Mouse (Mus musculus) megakaryocyte, embryonic 14.5 days (primary cell): ENCODE results near the gene Anapc15-ps. TPM values are rescaled to one million over a fixed set of nuclear protein-coding genes. Genes with fewer than 3 reads are reported as not detected.

ENCODE experiments used
- H3K27me3 ChIP-seq: replicated peaks from 2 replicates; pipeline ENCODE3; 2012; ENCODE audit warnings: inconsistent platforms
- H3K36me3 ChIP-seq: replicated peaks from 2 replicates; pipeline ENCODE3; 2012; ENCODE audit warnings: low read length, inconsistent platforms, mixed read lengths
- H3K4me1 ChIP-seq: 2 replicates; pipeline ENCODE4 v1.6.1; 2012; ENCODE audit warnings: inconsistent platforms
- H3K4me3 ChIP-seq: replicated peaks from 2 replicates; pipeline ENCODE3; 2012; ENCODE audit warnings: moderate library complexity, mild to moderate bottlenecking, inconsistent platforms
- H3K9me3 ChIP-seq: 2 replicates; pipeline ENCODE4 v1.6.1; 2012; ENCODE audit warnings: inconsistent platforms
- FLI1 ChIP-seq: IDR thresholded peaks from 2 replicates; pipeline ENCODE4 v1.6.1; 2012; ENCODE audit warnings: low read length, inconsistent platforms, mixed read lengths
- GATA1 ChIP-seq: IDR thresholded peaks from 3 replicates; pipeline ENCODE4 v1.6.1; 2012; ENCODE audit warnings: mixed read lengths, low read length, inconsistent platforms, borderline replicate concordance
- polyA plus RNA-seq: library from polyadenylated mRNA; stranded (reverse); fragments of >175 nt; gene quantifications from 2 replicates; pipeline ENCODE4 v1.2.3, GENCODE M21; 2012; ENCODE audit warnings: low replicate concordance; ENCODE audit not compliant: insufficient read depth

Gene Anapc15-ps
- polyA plus RNA-seq, 1 experiment = not detected

GRCm38 (mm10) chr10:95658836-95659343 lies 14.4 kb downstream of the Anapc15-ps start:
- Histone ChIP-seq H3K4me3 (no peak overlapping the region), H3K27me3 (peaks cover 38% of the 10 kb centered on the region), H3K4me1 (peaks cover 21% of the 10 kb centered on the region), H3K36me3 (no peaks in the 10 kb centered on the region), H3K9me3 (no peaks in the 10 kb centered on the region; the same call in 1 of the 2 replicates)
- TF ChIP-seq GATA1 (no peak), FLI1 (no peak)

DNA sequence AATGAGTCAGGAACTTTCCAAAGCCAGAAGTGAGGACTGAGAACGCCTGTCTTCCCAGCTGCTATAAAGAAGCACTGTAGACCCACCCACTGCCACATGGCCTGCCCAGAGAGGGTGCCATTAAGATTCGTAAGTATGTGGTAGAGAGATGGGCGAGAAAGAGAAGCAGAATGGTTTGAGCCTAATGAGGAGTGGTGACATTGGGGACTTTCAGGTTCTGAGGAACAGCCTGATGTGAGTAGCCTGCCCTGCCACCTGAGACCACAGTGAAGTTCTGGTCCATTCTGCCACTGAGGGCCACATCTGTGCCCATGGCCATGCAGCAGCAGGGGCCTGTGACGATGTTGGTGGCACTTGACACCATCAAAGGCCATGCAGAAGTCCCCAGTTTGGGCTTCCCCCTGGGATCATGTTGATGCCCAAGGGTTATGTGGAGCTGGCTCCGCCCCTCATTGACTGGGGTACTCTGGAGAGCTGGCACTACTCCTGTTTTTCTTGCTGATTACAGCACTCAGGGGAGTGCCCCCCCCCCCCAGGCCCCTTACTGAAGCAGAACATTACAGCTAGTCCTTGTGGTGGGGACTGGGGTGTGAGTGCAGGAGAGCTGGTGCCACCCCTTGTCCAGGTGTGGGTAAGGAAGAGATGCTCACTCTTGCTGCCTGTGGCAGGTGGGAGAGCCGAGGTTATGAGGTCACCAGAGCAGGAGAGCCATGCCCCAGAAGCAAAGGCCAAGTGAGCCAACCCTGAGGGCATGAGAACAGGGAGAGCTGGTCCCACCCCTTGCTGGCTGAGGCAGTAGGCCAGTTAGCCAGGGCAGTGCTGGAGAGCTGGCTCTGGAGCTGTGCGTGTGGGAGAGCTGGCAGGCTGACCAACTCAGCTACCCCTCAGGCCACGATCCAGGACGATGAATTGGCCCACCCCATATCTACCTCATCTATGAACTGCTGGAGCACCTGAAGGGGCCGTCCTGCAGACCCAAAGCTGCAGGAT lies 16.7 kb downstream of the Anapc15-ps start:
- Histone ChIP-seq H3K4me1 (peaks cover 16% of the 10 kb centered on the region), H3K27me3 (peaks cover 38% of the 10 kb centered on the region), H3K4me3 (no peak overlapping the region), H3K9me3 (peaks cover 10% of the 10 kb centered on the region), H3K36me3 (no peaks in the 10 kb centered on the region)
- no peak for TF ChIP-seq FLI1
- no peak for TF ChIP-seq GATA1

GRCm38 (mm10) chr10:95652131-95652530 lies 21.1 kb downstream of the Anapc15-ps start:
- Histone ChIP-seq H3K36me3 (no peaks in the 10 kb centered on the region), H3K4me3 (no peak overlapping the region), H3K27me3 (peaks cover 13% of the 10 kb centered on the region), H3K9me3 (peaks cover 26% of the 10 kb centered on the region), H3K4me1 (peaks cover 16% of the 10 kb centered on the region)
- no peak for TF ChIP-seq GATA1
- no peak for TF ChIP-seq FLI1

DNA sequence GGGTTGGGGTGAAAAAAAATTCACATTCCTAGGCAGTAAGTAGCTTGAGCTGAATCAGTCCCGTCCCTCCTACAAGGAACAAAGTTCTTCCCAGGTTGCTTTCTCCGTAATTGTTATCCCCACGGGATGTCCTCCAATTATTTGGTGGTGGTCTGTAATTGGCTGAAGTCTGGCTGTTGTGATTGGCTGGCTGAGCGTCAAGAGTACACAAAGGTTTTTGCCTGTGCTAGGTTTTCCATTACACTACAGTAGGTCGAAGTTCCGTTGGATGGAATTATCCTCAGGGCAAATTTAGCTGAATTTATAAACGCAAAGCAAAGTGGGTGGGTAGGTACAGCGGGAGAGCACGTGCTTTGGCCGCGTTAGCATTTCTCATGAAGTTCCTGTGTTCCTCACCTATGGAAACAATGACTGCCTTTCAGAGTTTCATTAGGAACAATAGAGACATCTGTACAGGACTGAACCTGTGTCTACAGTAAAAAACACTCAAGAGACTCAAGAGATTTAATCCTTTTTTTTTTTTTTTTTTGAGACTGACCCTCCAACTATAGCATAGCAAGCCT lies 24.8 kb downstream of the Anapc15-ps start:
- no peaks in the 10 kb centered on the region for H3K36me3 ChIP-seq
- TF ChIP-seq GATA1 (no peak), FLI1 (no peak)

DNA sequence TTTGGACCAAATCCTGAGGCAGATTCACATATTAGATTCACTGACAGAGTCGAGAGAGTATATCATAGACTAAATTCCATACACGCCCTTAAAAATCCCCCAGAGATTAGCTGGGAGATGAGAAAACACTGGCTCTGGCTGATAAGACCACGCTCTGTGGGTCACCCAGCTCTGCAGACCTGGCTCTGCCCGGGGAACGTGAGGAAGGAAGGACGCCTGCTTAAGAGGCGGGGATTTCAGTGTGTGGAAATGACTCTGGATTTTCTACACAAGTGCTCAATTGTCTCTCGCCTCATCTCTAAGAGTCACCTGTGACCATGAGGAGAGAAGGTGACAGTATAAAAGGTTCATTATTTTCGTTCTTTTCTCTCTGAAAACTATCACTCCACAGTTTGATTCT lies 26.1 kb downstream of the Anapc15-ps start:
- Histone ChIP-seq H3K4me1 (peaks cover 16% of the 10 kb centered on the region), H3K27me3 (peaks cover 6% of the 10 kb centered on the region), H3K9me3 (peaks cover 19% of the 10 kb centered on the region), H3K36me3 (no peaks in the 10 kb centered on the region), H3K4me3 (no peak overlapping the region)
- TF ChIP-seq FLI1 = no peak

More for the DNA sequence above, 24.8 kb downstream of the Anapc15-ps start:
- peaks cover 26% of the 10 kb centered on the region for H3K9me3 ChIP-seq
- H3K4me1 ChIP-seq = peaks cover 14% of the 10 kb centered on the region
- no peak overlapping the region for H3K4me3 ChIP-seq
- H3K27me3 ChIP-seq = peaks cover 6% of the 10 kb centered on the region

- Histone ChIP-seq H3K4me1 (peaks cover 16% of the 10 kb centered on the region), H3K27me3 (peaks cover 6% of the 10 kb centered on the region), H3K36me3 (no peaks in the 10 kb centered on the region), H3K4me3 (no peak overlapping the region), H3K9me3 (peaks cover 16% of the 10 kb centered on the region)
- no peak for TF ChIP-seq GATA1
- TF ChIP-seq FLI1 = no peak
These were observed 26.7 kb downstream of the Anapc15-ps start for GRCm38 (mm10) chr10:95646576-95646975.

DNA sequence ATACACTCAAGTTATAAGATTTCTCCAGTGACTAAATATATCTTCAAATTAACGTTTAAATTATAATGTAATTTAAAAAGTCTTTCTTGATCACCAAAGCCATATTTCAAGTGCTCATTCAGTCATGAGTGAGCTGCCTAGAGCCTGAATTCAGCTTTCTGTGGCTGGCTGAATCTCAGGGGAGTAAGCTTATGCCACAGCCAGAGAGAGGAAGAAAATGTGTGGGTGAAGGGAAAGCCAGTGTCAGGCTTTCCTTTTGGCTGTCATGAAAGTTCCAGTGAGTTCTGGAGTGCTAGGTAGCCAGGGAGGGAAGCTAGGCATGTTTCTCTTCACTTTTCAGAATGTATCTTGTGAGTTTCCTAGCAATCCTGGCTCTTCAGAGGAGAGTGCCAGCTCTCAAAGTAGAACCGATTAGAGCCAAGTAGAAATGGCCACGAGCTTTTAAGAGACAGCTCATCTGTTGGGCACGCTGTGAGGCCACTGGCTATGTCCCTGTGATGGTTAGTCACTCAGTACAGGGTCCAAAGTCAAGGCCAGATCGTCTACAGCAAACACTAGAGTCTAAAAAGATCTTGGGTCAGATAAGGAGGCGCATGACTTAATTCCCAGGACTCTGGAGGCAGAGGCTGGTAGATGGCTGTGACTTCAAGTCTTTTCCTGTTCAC lies 29.4 kb downstream of the Anapc15-ps start:
- H3K4me3 ChIP-seq = no peak overlapping the region

GRCm38 (mm10) chr10:95643042-95643441 lies 30.2 kb downstream of the Anapc15-ps start:
- H3K9me3 ChIP-seq = peaks cover 3% of the 10 kb centered on the region; the same call in 1 of the 2 replicates
- peaks cover 1% of the 10 kb centered on the region for H3K27me3 ChIP-seq
- H3K4me1 ChIP-seq = peaks cover 19% of the 10 kb centered on the region
- H3K36me3 ChIP-seq = no peaks in the 10 kb centered on the region
- TF ChIP-seq GATA1 (no peak), FLI1 (no peak)
- H3K4me3 ChIP-seq = no peak overlapping the region

More for the DNA sequence above, 29.4 kb downstream of the Anapc15-ps start:
- peaks cover 16% of the 10 kb centered on the region for H3K4me1 ChIP-seq
- no peak for TF ChIP-seq FLI1
- no peak for TF ChIP-seq GATA1
- H3K36me3 ChIP-seq = no peaks in the 10 kb centered on the region
- H3K27me3 ChIP-seq = peaks cover 4% of the 10 kb centered on the region
- no peaks in the 10 kb centered on the region; the same call in 1 of the 2 replicates for H3K9me3 ChIP-seq

DNA sequence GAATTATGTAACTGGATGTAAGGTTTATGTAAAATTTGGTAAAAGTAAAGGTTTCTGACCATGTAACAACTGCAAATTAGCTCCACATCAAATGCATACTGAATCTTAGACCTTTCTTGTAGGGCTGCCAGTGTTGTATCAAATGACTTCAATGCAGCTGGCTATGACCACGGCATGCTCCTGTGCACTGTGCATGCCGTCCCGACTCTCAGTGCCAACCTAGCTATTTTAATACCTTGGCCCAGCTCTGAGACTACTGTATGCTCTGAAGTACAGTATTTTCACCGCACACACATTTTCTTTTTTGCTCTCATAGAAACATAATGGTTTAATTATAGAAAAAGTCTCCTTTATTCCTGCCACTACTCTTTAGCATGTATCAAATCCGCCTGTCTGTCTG lies 31.9 kb downstream of the Anapc15-ps start:
- H3K4me1 ChIP-seq = peaks cover 17% of the 10 kb centered on the region
- H3K9me3 ChIP-seq = peaks cover 3% of the 10 kb centered on the region; the same call in 1 of the 2 replicates
- no peaks in the 10 kb centered on the region for H3K36me3 ChIP-seq
- TF ChIP-seq FLI1 (no peak), GATA1 (no peak)
- no peaks in the 10 kb centered on the region for H3K27me3 ChIP-seq
- H3K4me3 ChIP-seq = no peak overlapping the region

GRCm38 (mm10) chr10:95639429-95639828 lies 33.8 kb downstream of the Anapc15-ps start:
- peaks cover 3% of the 10 kb centered on the region; the same call in 1 of the 2 replicates for H3K9me3 ChIP-seq
- H3K4me1 ChIP-seq = peaks cover 21% of the 10 kb centered on the region
- H3K27me3 ChIP-seq = no peaks in the 10 kb centered on the region
- no peak for TF ChIP-seq FLI1
- no peak for TF ChIP-seq GATA1
- H3K4me3 ChIP-seq = no peak overlapping the region
- H3K36me3 ChIP-seq = no peaks in the 10 kb centered on the region
